Mouse (Mus musculus): ENCODE results near the gene Slc50a1. TPM values are rescaled to one million over a fixed set of nuclear protein-coding genes. Genes with fewer than 3 reads are reported as not detected.

The Slc50a1 gene
- polyA plus RNA-seq (2014; fragmentation: Illumina TruSeq; extraction: RNeasy Lipid Tissue Mini Kit (QIAGEN cat#74804)), result 15.4 TPM

GRCm38 (mm10) chr3:89270051-89270755 lies at the start of gene Slc50a1:
Slc50a1 (minus strand) TSS chr3:89270570.

DNA sequence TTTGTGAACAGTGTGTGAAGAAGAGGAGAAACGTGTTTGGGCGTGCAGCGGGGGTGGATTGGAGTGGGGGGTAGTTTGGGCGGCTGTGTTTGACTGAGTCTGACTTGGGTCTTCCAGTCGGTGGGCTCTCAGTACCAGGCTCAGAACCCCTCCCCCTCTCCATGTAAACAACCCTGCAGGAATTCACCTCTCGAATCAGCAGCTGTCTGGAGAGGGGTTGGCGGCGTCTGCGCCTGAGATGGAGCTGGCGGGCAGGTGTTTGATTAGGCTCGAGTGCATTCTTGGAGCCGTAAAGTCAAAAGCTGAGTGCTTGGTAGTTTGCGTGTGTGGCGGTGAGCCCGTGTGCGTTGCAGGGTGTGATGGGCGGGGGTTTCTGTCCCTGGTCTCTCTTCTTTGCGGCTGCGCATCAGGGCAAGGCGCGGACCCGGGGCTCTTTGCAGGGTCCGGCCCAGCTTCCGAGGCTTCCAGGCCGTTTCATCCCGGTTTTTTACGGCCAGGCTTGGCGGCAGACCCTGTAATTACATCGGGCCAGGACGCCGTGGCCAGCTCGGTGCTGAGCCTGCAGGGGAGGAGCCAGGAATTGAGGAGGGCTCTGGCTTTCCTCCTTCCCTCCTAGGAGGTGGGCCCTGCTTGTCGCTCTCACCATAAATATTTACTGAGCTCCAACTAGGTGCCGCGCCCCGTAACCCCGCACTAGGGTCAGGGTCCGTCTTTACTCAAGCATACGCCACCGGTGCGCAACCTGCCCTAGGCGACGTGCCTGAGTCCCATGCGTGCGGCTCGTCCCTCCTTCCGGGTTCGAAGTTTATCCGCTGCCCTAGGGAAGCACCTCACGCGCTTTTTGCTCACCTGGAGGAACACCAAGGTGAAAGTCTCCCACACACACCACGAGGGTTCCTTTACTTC lies 10.5 kb upstream of the Slc50a1 start, which contains the start of gene Efna1:
Efna1 (minus strand) TSS at position 537 of the 906 bp plus-strand sequence.

DNA sequence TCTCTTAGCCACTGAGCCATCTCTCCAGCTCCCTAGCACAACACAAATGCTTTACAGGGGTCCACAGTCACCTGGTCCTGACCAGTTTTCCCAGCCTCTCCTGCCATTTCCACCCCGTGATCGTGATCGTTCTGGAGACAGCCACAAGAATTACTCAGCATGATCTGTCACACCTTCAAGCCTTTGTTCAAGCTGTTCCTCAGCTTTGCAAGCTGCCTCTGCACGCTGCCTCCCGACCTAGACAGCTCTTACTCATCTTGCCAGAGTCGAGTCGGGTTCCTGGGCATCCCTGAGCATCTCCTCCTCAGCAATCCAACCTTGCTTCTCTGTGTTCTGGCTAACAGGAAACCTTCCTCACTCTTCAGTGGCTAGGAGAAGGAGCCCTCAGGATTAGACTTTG lies 11.3 kb downstream of the Slc50a1 start, which contains the start of gene Dpm3:
Dpm3 (plus strand) TSS at position 283 of the 400 bp plus-strand sequence.

GRCm38 (mm10) chr3:89246261-89247100 lies 23.9 kb downstream of the Slc50a1 start, which contains the start of gene Trim46:
Trim46 (minus strand) TSS chr3:89246309.

DNA sequence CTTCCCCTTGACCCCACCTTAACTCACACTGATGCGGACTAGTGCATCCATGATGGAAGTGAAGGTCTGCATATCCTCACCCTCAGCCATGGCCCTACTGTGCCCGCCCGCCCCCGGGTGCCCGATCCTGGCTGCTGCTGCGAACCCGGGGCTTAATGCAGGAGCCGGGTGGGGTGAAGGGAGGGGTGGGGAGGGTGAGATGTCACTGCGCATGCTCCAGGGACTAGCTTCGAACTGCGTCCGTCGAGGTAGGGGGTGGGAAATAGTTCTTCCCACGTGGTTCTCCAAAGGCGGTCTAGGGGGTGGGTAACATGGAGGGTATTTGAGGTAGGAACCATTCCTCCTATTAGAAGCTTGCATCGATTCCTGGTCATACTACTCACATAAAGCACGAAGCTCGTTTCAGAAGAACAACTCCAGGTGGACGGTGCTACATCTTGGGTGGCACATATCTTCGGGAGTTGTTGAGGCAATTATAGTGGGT lies 24.6 kb downstream of the Slc50a1 start, which contains the start of gene Krtcap2:
Krtcap2 (plus strand) TSS at position 279 of the 484 bp plus-strand sequence.

GRCm38 (mm10) chr3:89228836-89229235 lies 41.5 kb downstream of the Slc50a1 start, which contains the start of gene Muc1:
Muc1 (plus strand) TSS chr3:89229057.

DNA sequence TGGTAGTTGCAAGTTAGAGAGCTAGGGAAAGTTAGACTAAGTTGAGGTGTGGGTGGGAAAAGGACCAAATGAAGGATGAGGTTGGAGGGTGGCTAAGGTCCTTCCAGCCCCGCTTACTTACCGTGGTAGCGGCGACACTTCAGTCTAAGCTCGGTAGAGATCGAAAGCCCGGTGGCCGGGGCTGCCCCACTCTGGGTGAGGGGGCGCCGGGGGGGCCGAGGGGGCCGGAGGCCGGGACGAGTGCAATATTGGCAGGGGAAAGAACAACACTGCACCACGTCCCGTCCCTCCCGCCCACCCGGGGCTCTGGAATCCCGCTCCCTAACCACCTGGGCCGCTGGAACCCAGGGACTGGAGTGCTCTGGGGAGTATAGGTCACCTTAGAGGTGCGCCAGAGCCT lies 43.5 kb downstream of the Slc50a1 start, which contains the start of gene Mtx1:
Mtx1 (minus strand) TSS at position 189 of the 400 bp plus-strand sequence.

Other genes starting within 250 kb of the Slc50a1 start
- 4.6 TPM for gene Rusc1, start 177.3 kb downstream of the Slc50a1 start, polyA plus RNA-seq (2014; fragmentation: Illumina TruSeq; extraction: RNeasy Lipid Tissue Mini Kit (QIAGEN cat#74804))
- gene Gm43738, start 169.5 kb downstream of the Slc50a1 start, polyA plus RNA-seq (2014; fragmentation: Illumina TruSeq; extraction: RNeasy Lipid Tissue Mini Kit (QIAGEN cat#74804)), result not detected
- gene Fdps, start 168.6 kb downstream of the Slc50a1 start, polyA plus RNA-seq (2014; fragmentation: Illumina TruSeq; extraction: RNeasy Lipid Tissue Mini Kit (QIAGEN cat#74804)), result 19.0 TPM
- gene Pklr, start 134.4 kb downstream of the Slc50a1 start, polyA plus RNA-seq (2014; fragmentation: Illumina TruSeq; extraction: RNeasy Lipid Tissue Mini Kit (QIAGEN cat#74804)), result 0.48 TPM
- not detected for gene Hcn3, start 110.4 kb downstream of the Slc50a1 start, polyA plus RNA-seq (2014; fragmentation: Illumina TruSeq; extraction: RNeasy Lipid Tissue Mini Kit (QIAGEN cat#74804))
- gene Clk2, start 105.8 kb downstream of the Slc50a1 start, polyA plus RNA-seq (2014; fragmentation: Illumina TruSeq; extraction: RNeasy Lipid Tissue Mini Kit (QIAGEN cat#74804)), result 13.0 TPM
- gene Scamp3, start 93.1 kb downstream of the Slc50a1 start, polyA plus RNA-seq (2014; fragmentation: Illumina TruSeq; extraction: RNeasy Lipid Tissue Mini Kit (QIAGEN cat#74804)), result 10.0 TPM
- gene Fam189b, start 87.4 kb downstream of the Slc50a1 start, polyA plus RNA-seq (2014; fragmentation: Illumina TruSeq; extraction: RNeasy Lipid Tissue Mini Kit (QIAGEN cat#74804)), result 0.48 TPM
- gene Gba, start 67.6 kb downstream of the Slc50a1 start, polyA plus RNA-seq (2014; fragmentation: Illumina TruSeq; extraction: RNeasy Lipid Tissue Mini Kit (QIAGEN cat#74804)), result 9.7 TPM
- 0.57 TPM for gene Thbs3, start 55.4 kb downstream of the Slc50a1 start, polyA plus RNA-seq (2014; fragmentation: Illumina TruSeq; extraction: RNeasy Lipid Tissue Mini Kit (QIAGEN cat#74804))
- gene Mtx1, start 43.5 kb downstream of the Slc50a1 start, polyA plus RNA-seq (2014; fragmentation: Illumina TruSeq; extraction: RNeasy Lipid Tissue Mini Kit (QIAGEN cat#74804)), result 26.7 TPM
- 2.4 TPM for gene Muc1, start 41.5 kb downstream of the Slc50a1 start, polyA plus RNA-seq (2014; fragmentation: Illumina TruSeq; extraction: RNeasy Lipid Tissue Mini Kit (QIAGEN cat#74804))
- gene Krtcap2, start 24.6 kb downstream of the Slc50a1 start, polyA plus RNA-seq (2014; fragmentation: Illumina TruSeq; extraction: RNeasy Lipid Tissue Mini Kit (QIAGEN cat#74804)), result 23.2 TPM
- gene Trim46, start 24.3 kb downstream of the Slc50a1 start, polyA plus RNA-seq (2014; fragmentation: Illumina TruSeq; extraction: RNeasy Lipid Tissue Mini Kit (QIAGEN cat#74804)), result not detected
- not detected for gene Dpm3, start 11.2 kb downstream of the Slc50a1 start, polyA plus RNA-seq (2014; fragmentation: Illumina TruSeq; extraction: RNeasy Lipid Tissue Mini Kit (QIAGEN cat#74804))
- gene Efna1, start 10.6 kb upstream of the Slc50a1 start, polyA plus RNA-seq (2014; fragmentation: Illumina TruSeq; extraction: RNeasy Lipid Tissue Mini Kit (QIAGEN cat#74804)), result 4.2 TPM
- gene Efna3, start 52.4 kb upstream of the Slc50a1 start, polyA plus RNA-seq (2014; fragmentation: Illumina TruSeq; extraction: RNeasy Lipid Tissue Mini Kit (QIAGEN cat#74804)), result not detected
- gene Efna4, start 67.5 kb upstream of the Slc50a1 start, polyA plus RNA-seq (2014; fragmentation: Illumina TruSeq; extraction: RNeasy Lipid Tissue Mini Kit (QIAGEN cat#74804)), result not detected
- 5.8 TPM for gene Adam15, start 79.4 kb upstream of the Slc50a1 start, polyA plus RNA-seq (2014; fragmentation: Illumina TruSeq; extraction: RNeasy Lipid Tissue Mini Kit (QIAGEN cat#74804))
- not detected for gene Dcst2, start 91.4 kb upstream of the Slc50a1 start, polyA plus RNA-seq (2014; fragmentation: Illumina TruSeq; extraction: RNeasy Lipid Tissue Mini Kit (QIAGEN cat#74804))
- not detected for gene Dcst1, start 94.7 kb upstream of the Slc50a1 start, polyA plus RNA-seq (2014; fragmentation: Illumina TruSeq; extraction: RNeasy Lipid Tissue Mini Kit (QIAGEN cat#74804))
- 1.5 TPM for gene Zbtb7b, start 124.2 kb upstream of the Slc50a1 start, polyA plus RNA-seq (2014; fragmentation: Illumina TruSeq; extraction: RNeasy Lipid Tissue Mini Kit (QIAGEN cat#74804))
- gene Lenep, start 132.2 kb upstream of the Slc50a1 start, polyA plus RNA-seq (2014; fragmentation: Illumina TruSeq; extraction: RNeasy Lipid Tissue Mini Kit (QIAGEN cat#74804)), result 1.6 TPM
- 0.66 TPM for gene Flad1, start 141.3 kb upstream of the Slc50a1 start, polyA plus RNA-seq (2014; fragmentation: Illumina TruSeq; extraction: RNeasy Lipid Tissue Mini Kit (QIAGEN cat#74804))
- gene Cks1b, start 147.8 kb upstream of the Slc50a1 start, polyA plus RNA-seq (2014; fragmentation: Illumina TruSeq; extraction: RNeasy Lipid Tissue Mini Kit (QIAGEN cat#74804)), result 23.3 TPM
- gene Shc1, start 147.9 kb upstream of the Slc50a1 start, polyA plus RNA-seq (2014; fragmentation: Illumina TruSeq; extraction: RNeasy Lipid Tissue Mini Kit (QIAGEN cat#74804)), result 43.4 TPM
- gene Pygo2, start 159.6 kb upstream of the Slc50a1 start, polyA plus RNA-seq (2014; fragmentation: Illumina TruSeq; extraction: RNeasy Lipid Tissue Mini Kit (QIAGEN cat#74804)), result 10.8 TPM
- gene Pbxip1, start 166.1 kb upstream of the Slc50a1 start, polyA plus RNA-seq (2014; fragmentation: Illumina TruSeq; extraction: RNeasy Lipid Tissue Mini Kit (QIAGEN cat#74804)), result 18.8 TPM
- 0.68 TPM for gene Pmvk, start 184.0 kb upstream of the Slc50a1 start, polyA plus RNA-seq (2014; fragmentation: Illumina TruSeq; extraction: RNeasy Lipid Tissue Mini Kit (QIAGEN cat#74804))
- 4.8 TPM for gene Kcnn3, start 249.6 kb upstream of the Slc50a1 start, polyA plus RNA-seq (2014; fragmentation: Illumina TruSeq; extraction: RNeasy Lipid Tissue Mini Kit (QIAGEN cat#74804))